Mouse (Mus musculus) liver, embryonic 16.5 days (tissue): ENCODE measurements around the gene Actr2. TPM values are rescaled to one million over a fixed set of nuclear protein-coding genes. Genes with fewer than 3 reads are reported as not detected.
"Not testable (repeated sequence)": the region's sequence is repeated elsewhere in the genome, so short reads cannot be mapped to it uniquely, and the experiment has no call there.

Source experiments
- ATAC-seq: fragments of 200-750 bp; cut with Nextera tagmentation; 2 replicates; pipeline ENCODE4 v1.8.0; 2017; ENCODE audit warnings: low read depth, mild to moderate bottlenecking, moderate number of reproducible peaks, moderate library complexity
- H3K27ac ChIP-seq: fragments of 300-500 bp; sonication (generic); 2 replicates; pipeline ENCODE4 v1.5.1; 2014; ENCODE audit warnings: mild to moderate bottlenecking, low read length
- H3K27me3 ChIP-seq: fragments of 300-500 bp; sonication (generic); 2 replicates; pipeline ENCODE4 v1.6.1; 2014; ENCODE audit warnings: low read depth, low read length, mixed read lengths; ENCODE audit not compliant: control insufficient read depth, insufficient read depth
- H3K36me3 ChIP-seq: fragments of 300-500 bp; sonication (generic); 2 replicates; pipeline ENCODE4 v1.6.1; 2014; ENCODE audit warnings: mild to moderate bottlenecking; ENCODE audit not compliant: control insufficient read depth, insufficient read depth
- H3K4me1 ChIP-seq: fragments of 300-500 bp; sonication (generic); 2 replicates; pipeline ENCODE4 v1.6.1; 2014; ENCODE audit warnings: low read depth, low read length, mixed read lengths; ENCODE audit not compliant: control insufficient read depth
- H3K4me2 ChIP-seq: fragments of 300-500 bp; sonication (generic); 2 replicates; pipeline ENCODE4 v1.6.1; 2014; ENCODE audit warnings: low read depth, low read length, mixed read lengths
- H3K4me3 ChIP-seq: fragments of 300-500 bp; sonication (generic); 2 replicates; pipeline ENCODE4 v1.5.1; 2014; ENCODE audit warnings: low read depth, mild to moderate bottlenecking, low read length
- H3K9ac ChIP-seq: fragments of 300-500 bp; sonication (generic); 2 replicates; pipeline ENCODE4 v1.6.1; 2014; ENCODE audit warnings: low read depth, low read length
- H3K9me3 ChIP-seq: fragments of 300-500 bp; sonication (generic); replicated peaks from 2 replicates; pipeline ENCODE4 v1.6.1; 2016; ENCODE audit warnings: low read length; ENCODE audit not compliant: control insufficient read depth
- WGBS: fragments of 180-500 bp; shearing (Covaris S2); extraction: QIAGEN DNeasy Blood & Tissue Kit; methylation state at CpG from one replicate; pipeline ENCODE4 v1.1.7; 2014; ENCODE audit not compliant: insufficient replicate concordance; 5-methylcytosine and 5-hydroxymethylcytosine counted together
- polyA plus RNA-seq: library from polyadenylated mRNA; unstranded; fragments of >200 nt; fragmentation: Nextera tagmentation; extraction: Ambion mirVana; gene quantifications from 2 replicates; pipeline ENCODE4 v1.2.1, GENCODE M21; 2015

Actr2 gene
- polyA plus RNA-seq, 1 experiment from 2014 or later, result 39.9 TPM

- no peak overlapping the region for H3K4me2 ChIP-seq
- 93% methylated on average over 1 of the region's 1 CpGs for WGBS
- H3K9ac ChIP-seq, result no peak overlapping the region
- no peaks in the 10 kb centered on the region for H3K9me3 ChIP-seq
- H3K27ac ChIP-seq, result no peak overlapping the region
- peaks cover 13% of the 10 kb centered on the region for H3K36me3 ChIP-seq
- H3K27me3 ChIP-seq, result no peaks in the 10 kb centered on the region
- H3K4me3 ChIP-seq, result no peak overlapping the region
- H3K4me1 ChIP-seq, result no peaks in the 10 kb centered on the region
- no peak for ATAC-seq
Measured at GRCm38 (mm10) chr11:20066106-20066505, 46.6 kb downstream of the Actr2 start.

- no peak overlapping the region for H3K4me2 ChIP-seq
- no peaks in the 10 kb centered on the region for H3K4me1 ChIP-seq
- H3K9me3 ChIP-seq, result no peaks in the 10 kb centered on the region
- no peaks in the 10 kb centered on the region for H3K27me3 ChIP-seq
- H3K36me3 ChIP-seq, result peaks cover 13% of the 10 kb centered on the region
- H3K4me3 ChIP-seq, result no peak overlapping the region
- H3K27ac ChIP-seq, result no peak overlapping the region
- WGBS, result 90% methylated on average over 2 of the region's 2 CpGs
- H3K9ac ChIP-seq, result no peak overlapping the region
- no peak for ATAC-seq
Measured at GRCm38 (mm10) chr11:20064926-20065325, 47.8 kb downstream of the Actr2 start.

- H3K36me3 ChIP-seq, result peaks cover 13% of the 10 kb centered on the region
- not testable (repeated sequence) for H3K9ac ChIP-seq, H3K4me2 ChIP-seq, ATAC-seq, H3K27ac ChIP-seq, H3K4me1 ChIP-seq, H3K9me3 ChIP-seq, H3K4me3 ChIP-seq, H3K27me3 ChIP-seq
- 67% methylated on average over 2 of the region's 2 CpGs for WGBS
Measured at GRCm38 (mm10) chr11:20064086-20064485, 48.6 kb downstream of the Actr2 start.

- not testable (repeated sequence) for H3K27ac ChIP-seq, ATAC-seq, H3K9ac ChIP-seq, H3K4me3 ChIP-seq, H3K4me1 ChIP-seq, H3K4me2 ChIP-seq, H3K27me3 ChIP-seq, H3K9me3 ChIP-seq
- peaks cover 13% of the 10 kb centered on the region for H3K36me3 ChIP-seq
- 84% methylated on average over 9 of the region's 9 CpGs for WGBS
Measured at GRCm38 (mm10) chr11:20062801-20063200, 49.9 kb downstream of the Actr2 start.

- Histone ChIP-seq H3K4me1 (no peaks in the 10 kb centered on the region), H3K27ac (no peak overlapping the region), H3K4me2 (no peak overlapping the region), H3K9ac (no peak overlapping the region), H3K4me3 (no peak overlapping the region), H3K9me3 (no peaks in the 10 kb centered on the region), H3K36me3 (no peaks in the 10 kb centered on the region), H3K27me3 (no peaks in the 10 kb centered on the region)
- WGBS, result 76% methylated on average over 3 of the region's 3 CpGs
- no peak for ATAC-seq
Measured at GRCm38 (mm10) chr11:20059736-20060135, 53.0 kb downstream of the Actr2 start.

- H3K27ac ChIP-seq, result no peak overlapping the region
- H3K36me3 ChIP-seq, result no peaks in the 10 kb centered on the region
- no peak for ATAC-seq
- WGBS, result 70% methylated on average over 2 of the region's 2 CpGs
- no peaks in the 10 kb centered on the region for H3K27me3 ChIP-seq
- no peak overlapping the region for H3K4me2 ChIP-seq
- peaks cover 5% of the 10 kb centered on the region for H3K4me1 ChIP-seq
- no peak overlapping the region for H3K4me3 ChIP-seq
- no peaks in the 10 kb centered on the region for H3K9me3 ChIP-seq
- H3K9ac ChIP-seq, result no peak overlapping the region
Measured at GRCm38 (mm10) chr11:20057429-20057828, 55.3 kb downstream of the Actr2 start.

GRCm38 (mm10) chr11:20056168-20056567 is 56.5 kb downstream of the Actr2 start:
- no peak for ATAC-seq
- Histone ChIP-seq H3K4me1 (peaks cover 5% of the 10 kb centered on the region), H3K27ac (no peak overlapping the region), H3K9ac (no peak overlapping the region), H3K9me3 (no peaks in the 10 kb centered on the region), H3K4me2 (no peak overlapping the region), H3K36me3 (no peaks in the 10 kb centered on the region), H3K4me3 (no peak overlapping the region), H3K27me3 (no peaks in the 10 kb centered on the region)
- WGBS, result 81% methylated on average over 1 of the region's 1 CpGs

- ATAC-seq, result no peak
- H3K36me3 ChIP-seq, result no peaks in the 10 kb centered on the region
- H3K4me3 ChIP-seq, result no peak overlapping the region
- H3K9ac ChIP-seq, result no peak overlapping the region
- WGBS, result 74% methylated on average over 5 of the region's 5 CpGs
- no peaks in the 10 kb centered on the region for H3K27me3 ChIP-seq
- H3K4me1 ChIP-seq, result peaks cover 5% of the 10 kb centered on the region
- no peak overlapping the region for H3K27ac ChIP-seq
- no peak overlapping the region for H3K4me2 ChIP-seq
- no peaks in the 10 kb centered on the region for H3K9me3 ChIP-seq
Measured at GRCm38 (mm10) chr11:20054617-20055016, 58.1 kb downstream of the Actr2 start.

GRCm38 (mm10) chr11:20053951-20054350 is 58.8 kb downstream of the Actr2 start:
- H3K4me2 ChIP-seq, result no peak overlapping the region
- no peak for ATAC-seq
- H3K27ac ChIP-seq, result no peak overlapping the region
- H3K27me3 ChIP-seq, result no peaks in the 10 kb centered on the region
- H3K4me3 ChIP-seq, result no peak overlapping the region
- H3K9me3 ChIP-seq, result no peaks in the 10 kb centered on the region
- no peak overlapping the region for H3K9ac ChIP-seq
- no peaks in the 10 kb centered on the region for H3K36me3 ChIP-seq
- H3K4me1 ChIP-seq, result peaks cover 5% of the 10 kb centered on the region
- WGBS, result 68% methylated on average over 3 of the region's 3 CpGs
